Mouse (Mus musculus) liver, adult 2 months (tissue): ENCODE results near the gene Hmgcr. TPM values are rescaled to one million over a fixed set of nuclear protein-coding genes. Genes with fewer than 3 reads are reported as not detected.

Experiments
- DNase-seq: peaks from one replicate; pipeline ENCODE4 v3.0.0-alpha.2; 2011; ENCODE audit warnings: low read depth, low spot score; ENCODE audit errors: extremely low read depth
- H3K27ac ChIP-seq: fragments of 200-500 bp; replicated peaks from 2 replicates; pipeline ENCODE4 v1.5.1; 2012; ENCODE audit warnings: low read depth, mild to moderate bottlenecking, control low read depth, inconsistent platforms, low read length; ENCODE audit not compliant: insufficient read depth
- H3K27me3 ChIP-seq: fragments of 200-500 bp; 2 replicates; pipeline ENCODE4 v1.6.1; 2012; ENCODE audit warnings: mild to moderate bottlenecking, moderate library complexity, low read length, inconsistent platforms; ENCODE audit not compliant: control insufficient read depth, insufficient read depth
- H3K36me3 ChIP-seq: fragments of 200-500 bp; 2 replicates; pipeline ENCODE4 v1.6.1; 2012; ENCODE audit warnings: low read length, inconsistent platforms; ENCODE audit not compliant: control insufficient read depth, insufficient read depth
- H3K4me1 ChIP-seq: fragments of 200-500 bp; 2 replicates; pipeline ENCODE4 v1.6.1; 2011; ENCODE audit warnings: low read length; ENCODE audit not compliant: control insufficient read depth, insufficient read depth
- H3K4me3 ChIP-seq: fragments of 200-500 bp; 2 replicates; pipeline ENCODE4 v1.5.1; 2011; ENCODE audit warnings: low read depth, mild to moderate bottlenecking, control low read depth, low read length, moderate library complexity; ENCODE audit not compliant: insufficient read depth
- H3K79me2 ChIP-seq: fragments of 200-500 bp; 2 replicates; pipeline ENCODE4 v1.6.1; 2012; ENCODE audit warnings: inconsistent platforms, mild to moderate bottlenecking, low read length, moderate library complexity; ENCODE audit not compliant: control insufficient read depth, insufficient read depth
- H3K9ac ChIP-seq: fragments of 200-500 bp; 2 replicates; pipeline ENCODE4 v1.6.1; 2012; ENCODE audit warnings: low read depth, mild to moderate bottlenecking, control low read depth, inconsistent platforms, low read length
- CTCF ChIP-seq: fragments of 200-500 bp; IDR thresholded peaks from 2 replicates; pipeline ENCODE4 v1.5.1; 2011; ENCODE audit warnings: low read depth, low read length, control low read depth
- POLR2A ChIP-seq: fragments of 200-500 bp; IDR thresholded peaks from 2 replicates; pipeline ENCODE4 v1.6.1; 2011; ENCODE audit warnings: low read length, control low read depth; ENCODE audit not compliant: insufficient read depth; ENCODE audit errors: extremely low read depth
- WGBS: fragments of 180-500 bp; shearing (Covaris S2); methylation state at CpG from one replicate; pipeline ENCODE4 v1.1.7; 2018; 5-methylcytosine and 5-hydroxymethylcytosine counted together
- polyA plus RNA-seq: library from polyadenylated mRNA; depleted of rRNA; stranded (reverse); fragments of >200 nt; gene quantifications from 2 replicates; pipeline ENCODE4 v1.2.3, GENCODE M21; 2012
- total RNA-seq: library from RNA; depleted of rRNA; stranded (reverse); fragments of >200 nt; gene quantifications from 2 replicates; pipeline ENCODE4 v1.2.3, GENCODE M21; 2014

The Hmgcr gene
- total and polyA plus RNA-seq, 2 experiments = 23.5 to 178 TPM

DNA sequence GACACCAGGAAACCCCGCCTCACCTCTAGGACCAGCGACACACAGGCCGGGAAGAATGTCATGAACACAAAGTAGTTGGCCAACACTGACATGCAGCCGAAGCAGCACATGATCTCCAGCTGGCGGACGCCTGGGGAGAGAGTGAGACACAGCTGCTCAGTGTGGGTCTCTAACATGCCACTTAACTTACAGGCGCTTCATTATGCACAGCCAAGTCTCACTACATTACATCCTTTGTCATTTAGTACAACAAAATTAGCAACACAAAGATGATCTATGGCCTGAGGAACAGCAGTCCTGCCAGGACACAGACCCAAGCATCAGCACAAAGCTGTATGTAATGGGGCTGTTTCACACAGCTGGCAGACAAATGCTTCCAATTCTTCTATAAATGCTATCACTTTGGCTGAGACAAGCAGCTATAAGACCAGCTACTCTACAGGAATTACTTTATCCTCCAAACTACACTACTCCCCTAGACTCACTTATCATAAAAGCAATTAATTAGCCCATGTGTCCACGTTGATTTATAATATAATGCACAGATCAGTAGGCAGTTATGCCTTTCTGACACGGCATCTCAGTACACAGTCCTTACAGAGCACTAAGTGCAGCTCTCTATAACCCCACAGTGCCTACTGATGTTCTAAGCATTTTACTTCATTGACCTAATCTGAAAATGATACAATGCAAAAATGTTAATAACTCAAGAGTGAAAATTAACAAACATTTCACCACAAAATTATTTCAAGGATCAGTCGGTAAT lies 10.5 kb downstream of the Hmgcr start:
- H3K9ac ChIP-seq = no peak overlapping the region
- peaks cover 88% of the 10 kb centered on the region for H3K36me3 ChIP-seq
- H3K79me2 ChIP-seq = peaks cover 6% of the 10 kb centered on the region; the same call in 1 of the 2 replicates
- TF ChIP-seq CTCF (no peak), POLR2A (no peak)
- peaks cover 46% of the 10 kb centered on the region for H3K4me1 ChIP-seq
- DNase-seq = no peak
- no peak overlapping the region for H3K4me3 ChIP-seq
- WGBS = 60% methylated on average over 10 of the region's 10 CpGs
- no peak overlapping the region; the same call in 1 of the 2 replicates for H3K27ac ChIP-seq
- no peaks in the 10 kb centered on the region for H3K27me3 ChIP-seq

DNA sequence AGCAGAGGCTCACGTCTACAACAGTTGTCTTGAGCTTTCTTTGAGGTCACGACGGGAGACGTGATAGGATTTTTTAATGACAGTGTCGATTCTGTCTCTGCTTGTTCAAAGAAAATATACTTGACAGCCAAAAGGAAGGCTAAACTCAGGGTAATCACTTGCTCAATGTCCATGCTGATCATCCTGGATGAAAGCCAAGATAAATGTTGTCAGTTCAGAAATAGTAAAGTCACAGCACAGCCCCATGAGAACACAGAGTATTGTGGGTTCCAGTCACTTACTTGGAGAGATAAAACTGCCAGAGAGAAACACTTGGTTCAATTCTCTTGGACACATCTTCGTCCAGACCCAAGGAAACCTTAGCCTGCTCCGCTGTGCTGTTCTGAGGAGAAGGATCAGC lies 11.8 kb downstream of the Hmgcr start:
- peak overlapping the region; percentile 68 for H3K27ac ChIP-seq

DNA sequence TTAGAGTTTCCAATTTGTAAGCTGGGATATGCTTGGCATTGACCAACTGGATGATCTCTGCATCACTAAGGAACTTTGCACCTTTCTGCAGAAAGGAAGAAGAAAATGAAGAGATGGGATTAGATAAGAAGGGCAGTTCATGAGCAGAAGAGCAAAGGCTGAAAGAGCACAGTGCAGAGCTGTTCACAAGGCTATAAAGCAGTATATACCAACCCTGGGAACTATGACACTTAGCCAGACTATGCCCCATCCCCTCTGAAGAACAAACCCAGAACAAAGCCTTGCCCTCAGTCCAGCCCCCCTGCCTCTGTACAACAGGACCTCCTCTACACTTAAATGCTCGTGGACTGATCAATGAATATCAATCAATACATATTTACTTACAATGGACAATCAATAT lies 14.1 kb downstream of the Hmgcr start:
- H3K36me3 ChIP-seq = peaks cover 88% of the 10 kb centered on the region
- no peaks in the 10 kb centered on the region for H3K27me3 ChIP-seq
- no peak overlapping the region for H3K4me3 ChIP-seq
- TF ChIP-seq CTCF (no peak), POLR2A (no peak)
- H3K4me1 ChIP-seq = peaks cover 32% of the 10 kb centered on the region
- no peaks in the 10 kb centered on the region for H3K79me2 ChIP-seq
- H3K9ac ChIP-seq = no peak overlapping the region
- H3K27ac ChIP-seq = no peak overlapping the region
- peak; percentile 31 for DNase-seq
- 10% methylated on average over 1 of the region's 1 CpGs for WGBS

More for the DNA sequence above, 11.8 kb downstream of the Hmgcr start:
- DNase-seq = peak; percentile 91
- peaks cover 91% of the 10 kb centered on the region for H3K36me3 ChIP-seq
- peaks cover 38% of the 10 kb centered on the region for H3K4me1 ChIP-seq
- no peak overlapping the region for H3K4me3 ChIP-seq
- H3K27me3 ChIP-seq = no peaks in the 10 kb centered on the region
- H3K79me2 ChIP-seq = peaks cover 6% of the 10 kb centered on the region; the same call in 1 of the 2 replicates
- peak overlapping the region; percentile 5; the same call in 1 of the 2 replicates for H3K9ac ChIP-seq
- TF ChIP-seq POLR2A (no peak), CTCF (no peak)
- WGBS = 40% methylated on average over 7 of the region's 7 CpGs

DNA sequence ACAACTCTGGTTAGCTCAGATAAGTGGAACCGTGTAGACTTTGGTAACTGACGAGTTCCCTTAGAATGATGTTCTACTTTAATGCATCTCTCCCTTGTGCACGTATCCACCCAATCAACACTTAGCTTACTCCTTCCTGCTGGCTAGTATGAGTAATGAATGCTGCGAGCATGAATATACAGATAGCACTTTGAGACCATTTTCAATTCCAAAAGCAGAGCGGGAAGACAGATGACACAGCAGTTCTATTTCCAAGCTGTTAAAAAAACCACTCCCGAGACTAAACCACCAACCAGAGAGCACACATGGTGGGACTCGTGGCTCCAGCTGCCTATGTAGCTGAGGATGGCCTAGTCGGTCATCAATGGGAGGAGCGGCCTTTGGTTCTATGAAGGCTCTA lies 17.7 kb downstream of the Hmgcr start:
- Histone ChIP-seq H3K4me1 (peaks cover 8% of the 10 kb centered on the region), H3K36me3 (peaks cover 87% of the 10 kb centered on the region), H3K9ac (no peak overlapping the region), H3K79me2 (no peaks in the 10 kb centered on the region), H3K27ac (no peak overlapping the region), H3K4me3 (no peak overlapping the region), H3K27me3 (no peaks in the 10 kb centered on the region)
- DNase-seq = no peak
- WGBS = 89% methylated on average over 9 of the region's 9 CpGs
- TF ChIP-seq POLR2A (no peak), CTCF (no peak)

DNA sequence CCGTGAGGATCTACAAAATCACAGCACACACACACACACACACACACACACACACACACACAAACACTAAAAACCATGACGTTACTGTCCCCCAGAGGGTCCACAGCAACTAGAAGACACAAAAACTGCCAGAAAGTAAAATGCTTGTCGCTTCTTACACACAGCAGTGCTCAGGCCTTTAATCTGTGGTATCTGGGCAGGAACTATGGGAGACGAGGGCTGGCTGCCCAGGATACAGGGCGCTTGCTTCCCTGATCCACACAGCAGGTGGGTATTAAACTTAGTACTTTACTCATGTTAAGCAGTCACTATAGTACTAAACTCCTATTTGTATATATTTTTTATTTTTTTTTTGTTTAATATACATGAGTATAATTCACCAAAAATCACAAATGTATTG lies 24.9 kb downstream of the Hmgcr start:
- Histone ChIP-seq H3K4me3 (no peak overlapping the region), H3K27me3 (no peaks in the 10 kb centered on the region), H3K79me2 (no peaks in the 10 kb centered on the region), H3K36me3 (peaks cover 29% of the 10 kb centered on the region), H3K27ac (no peak overlapping the region), H3K4me1 (no peaks in the 10 kb centered on the region), H3K9ac (no peak overlapping the region)
- 52% methylated on average over 5 of the region's 5 CpGs for WGBS
- TF ChIP-seq POLR2A (no peak), CTCF (no peak)
- DNase-seq = peak; percentile 27

DNA sequence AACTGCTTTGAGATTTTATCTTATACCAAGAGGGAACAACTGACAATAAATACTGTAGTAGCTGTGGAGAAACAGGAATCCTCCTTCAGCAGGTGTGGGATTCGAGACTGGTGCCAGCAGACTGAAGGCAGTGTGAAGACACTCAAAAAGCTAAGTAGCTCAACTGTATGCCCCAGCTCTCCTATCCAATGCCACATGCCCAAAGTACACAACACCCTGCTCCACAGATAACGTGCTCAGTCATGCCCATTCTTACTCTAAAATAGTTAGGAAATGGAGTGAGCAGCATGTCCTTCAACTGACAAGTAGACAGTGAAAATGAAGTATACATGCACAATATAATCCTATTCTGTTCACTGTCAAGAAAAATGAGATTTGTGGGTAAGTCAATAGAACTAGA lies 26.6 kb downstream of the Hmgcr start:
- H3K27me3 ChIP-seq = no peaks in the 10 kb centered on the region
- no peak overlapping the region for H3K4me3 ChIP-seq
- H3K4me1 ChIP-seq = no peaks in the 10 kb centered on the region
- TF ChIP-seq POLR2A (no peak), CTCF (no peak)
- 54% methylated on average over 2 of the region's 2 CpGs for WGBS
- peaks cover 19% of the 10 kb centered on the region for H3K36me3 ChIP-seq
- DNase-seq = no peak
- no peak overlapping the region for H3K9ac ChIP-seq
- no peaks in the 10 kb centered on the region for H3K79me2 ChIP-seq
- no peak overlapping the region for H3K27ac ChIP-seq
